Comparison of ENCODE assay signal across 21 mouse cellular contexts in genomic region chr10:92933616-92934015, GRCm38 (mm10).
"Had no signal": no experiment of that assay in that cellular context is flagged by ENCODE, and none has a peak within 500 bp of the region (broad histone marks: within the 10 kb centered on the region; RNA-seq: fewer than 3 reads in every experiment).

No protein-coding gene starts in this region.

- H3K27ac ChIP-seq: heart, embryonic 10.5 days; hindbrain, embryonic 10.5 days; hindbrain, embryonic 12.5 days; hindbrain, embryonic 14.5 days; intestine, embryonic 15.5 days; limb, embryonic 13.5 days; limb, embryonic 15.5 days; liver, embryonic 12.5 days had no signal

- H3K36me3 ChIP-seq: heart, embryonic 10.5 days; heart, embryonic 12.5 days; hindbrain, embryonic 10.5 days; hindbrain, embryonic 12.5 days; intestine, embryonic 15.5 days; limb, embryonic 13.5 days; limb, embryonic 15.5 days; liver, embryonic 12.5 days had no signal

- H3K27me3 ChIP-seq: heart, embryonic 12.5 days; hindbrain, embryonic 12.5 days; intestine, embryonic 15.5 days; limb, embryonic 13.5 days; limb, embryonic 15.5 days; liver, embryonic 12.5 days had no signal

- H3K9me3 ChIP-seq: heart, embryonic 10.5 days; heart, embryonic 12.5 days; hindbrain, embryonic 10.5 days; hindbrain, embryonic 12.5 days; intestine, embryonic 15.5 days; limb, embryonic 13.5 days; limb, embryonic 15.5 days; liver, embryonic 12.5 days had no signal

- H3K4me1 ChIP-seq: hindbrain, embryonic 10.5 days; hindbrain, embryonic 12.5 days; intestine, embryonic 15.5 days; limb, embryonic 15.5 days; liver, embryonic 12.5 days had no signal

- DNase-seq: gastrocnemius, adult 2 months; gastrocnemius, postnatal 10 days; gastrocnemius, postnatal 25 days; heart, adult 18-20 months; heart, postnatal 10 days; heart, postnatal 4 days; kidney, adult 18-20 months; kidney, adult 8-10 months; kidney, postnatal 10 days; kidney, postnatal 36 days; layer of hippocampus, postnatal 36 days; left cerebral cortex, postnatal 4 days had no signal

- H3K9ac ChIP-seq: heart, embryonic 12.5 days; hindbrain, embryonic 12.5 days; hindbrain, embryonic 14.5 days; intestine, embryonic 15.5 days; limb, embryonic 13.5 days; limb, embryonic 15.5 days; liver, embryonic 12.5 days had no signal

- H3K4me3 ChIP-seq: gastrocnemius, adult 2 months; heart, embryonic 10.5 days; heart, embryonic 12.5 days; hindbrain, embryonic 10.5 days; hindbrain, embryonic 12.5 days; intestine, embryonic 15.5 days; limb, embryonic 13.5 days; limb, embryonic 15.5 days; liver, embryonic 12.5 days had no signal
